Mouse (Mus musculus) brain, embryonic 14.5 days (tissue): ENCODE results near the gene Fam189b.

Source experiments
- CTCF ChIP-seq: fragments of 200-500 bp; IDR thresholded peaks from 2 replicates; pipeline ENCODE4 v1.5.1; 2012; ENCODE audit warnings: inconsistent platforms, mild to moderate bottlenecking, moderate library complexity, borderline replicate concordance; ENCODE audit not compliant: insufficient read depth, insufficient read length; ENCODE audit errors: extremely low read depth
- POLR2A ChIP-seq: fragments of 200-500 bp; IDR thresholded peaks from 2 replicates; pipeline ENCODE4 v1.6.1; 2012; ENCODE audit warnings: mild to moderate bottlenecking, inconsistent platforms, borderline replicate concordance; ENCODE audit not compliant: poor library complexity, insufficient read depth, insufficient read length, severe bottlenecking; ENCODE audit errors: extremely low read depth

DNA sequence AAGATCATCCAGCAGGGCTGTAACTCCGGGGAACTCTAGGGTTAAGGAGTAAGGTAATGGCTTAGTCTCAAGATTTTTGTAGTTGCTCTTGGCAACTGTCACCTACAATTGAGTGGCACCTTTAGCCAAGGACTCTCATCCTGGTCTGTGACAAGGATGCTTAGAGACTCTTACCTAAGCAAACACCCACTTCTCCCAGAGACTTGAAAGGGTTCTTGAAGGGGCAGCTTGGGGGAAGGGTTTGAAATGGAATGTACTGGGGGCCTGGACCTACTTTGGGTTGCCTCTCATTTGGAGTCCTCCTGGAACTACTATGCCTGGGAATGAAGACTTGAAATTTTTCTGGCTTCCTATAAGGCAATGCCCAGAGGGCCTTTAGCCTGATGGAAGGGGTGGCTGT lies 35.3 kb downstream of the Fam189b start:
- TF ChIP-seq CTCF (no peak), POLR2A (no peak)
